Mouse (Mus musculus) gastrocnemius, postnatal 14 days (tissue): ENCODE data around the gene Syt10. TPM values are rescaled to one million over a fixed set of nuclear protein-coding genes. Genes with fewer than 3 reads are reported as not detected.
"Not testable (repeated sequence)": the region's sequence is repeated elsewhere in the genome, so short reads cannot be mapped to it uniquely, and the experiment has no call there.

Source experiments
- DNase-seq: peaks from one replicate; pipeline ENCODE4 v3.0.0; 2021; ENCODE audit warnings: mixed read lengths
- intact Hi-C: fragments of 180-260 bp; cut with DNase I; formaldehyde crosslinking; loops from one replicate; pipeline ENCODE4 v1.15.1; 2025; ENCODE audit warnings: low total_unique reads
- long read RNA-seq, 2 experiments: library from polyadenylated mRNA; stranded (forward); transcript quantifications; one replicate each; pipeline ENCODE4 v2.0.0; 2021
- microRNA-seq, 2 experiments: library from miRNA; unstranded; fragments of <30 nt; microRNA quantifications; one replicate each; pipeline ENCODE4 v1.2.0; 2021
- total RNA-seq, 2 experiments: library from RNA; stranded (reverse); gene quantifications; 2 replicates each; pipeline ENCODE4 v1.2.3; 2021

The Syt10 gene
- not detected for total RNA-seq
- long read RNA-seq, experiment 1, result 0 reads
- long read RNA-seq, experiment 2, result 0 reads

GRCm38 (mm10) chr15:89841364-89842017, at the start of gene Syt10:
Syt10 (minus strand) TSS chr15:89841860.
- DNase-seq, result peak; percentile 18
- intact Hi-C loops, result no loop called here

GRCm38 (mm10) chr15:89883799-89884198, 42.1 kb upstream of the Syt10 start:
- intact Hi-C loops, result no loop called here
- no peak for DNase-seq

GRCm38 (mm10) chr15:89878981-89879380, 37.3 kb upstream of the Syt10 start:
- no peak for DNase-seq

GRCm38 (mm10) chr15:89816098-89816497, 25.6 kb downstream of the Syt10 start:
- intact Hi-C loops, result no loop called here
- DNase-seq, result no peak

More at GRCm38 (mm10) chr15:89878981-89879380, 37.3 kb upstream of the Syt10 start:
- intact Hi-C loops, result no loop called here

- intact Hi-C loops, result no loop called here
- no peak for DNase-seq
These were observed 37.2 kb downstream of the Syt10 start for GRCm38 (mm10) chr15:89804478-89804877.

- DNase-seq, result no peak
- intact Hi-C loops, result no loop called here
These were observed 61.7 kb downstream of the Syt10 start for GRCm38 (mm10) chr15:89779928-89780327.

- intact Hi-C loops, DNase-seq: not testable (repeated sequence)
These were observed 75.6 kb downstream of the Syt10 start for GRCm38 (mm10) chr15:89766016-89766415.

- DNase-seq, result no peak
- intact Hi-C loops, result no loop called here
These were observed 108.0 kb downstream of the Syt10 start for GRCm38 (mm10) chr15:89733611-89734010.

Small RNA genes within 50 kb of the gene (microRNA-seq; reads per million reads assigned to microRNA genes)
- 0 reads per million in 2 experiments for gene Gm24643

Other genes starting within 250 kb of the Syt10 start
- gene Rabl2, start 249.9 kb downstream of the Syt10 start, total RNA-seq, result 1 to 10 TPM; 3.7 to 4.3 TPM